Mouse (Mus musculus) bone marrow, adult 2 months (tissue): ENCODE measurements around the gene Eprs.

Experiments used
- CTCF ChIP-seq: fragments of 200-500 bp; IDR thresholded peaks from 2 replicates; pipeline ENCODE4 v1.5.1; 2011; ENCODE audit warnings: low read length, control low read depth; ENCODE audit not compliant: control insufficient read depth, insufficient read depth
- POLR2A ChIP-seq: fragments of 200-500 bp; IDR thresholded peaks from 2 replicates; pipeline ENCODE4 v1.6.1; 2011; ENCODE audit warnings: low read depth, mild to moderate bottlenecking, control low read depth, low read length, borderline replicate concordance; ENCODE audit not compliant: control insufficient read depth

- TF ChIP-seq POLR2A (peak; percentile 48; the same call in 1 of the 2 replicates), CTCF (no peak)
Observed at GRCm38 (mm10) chr1:185328721-185329610, 33.9 kb upstream of the Eprs start, which contains the start of gene Iars2.
